Mouse (Mus musculus): Measurements from ENCODE around the gene Bbs4. TPM values are rescaled to one million over a fixed set of nuclear protein-coding genes. Genes with fewer than 3 reads are reported as not detected.
A peak's percentile ranks its signal among the peaks of the same experiment; 100 is the strongest.

Gene Bbs4
- total and polyA plus RNA-seq, 3 experiments: 2.6 to 4.5 (median 4.0) TPM

DNA sequence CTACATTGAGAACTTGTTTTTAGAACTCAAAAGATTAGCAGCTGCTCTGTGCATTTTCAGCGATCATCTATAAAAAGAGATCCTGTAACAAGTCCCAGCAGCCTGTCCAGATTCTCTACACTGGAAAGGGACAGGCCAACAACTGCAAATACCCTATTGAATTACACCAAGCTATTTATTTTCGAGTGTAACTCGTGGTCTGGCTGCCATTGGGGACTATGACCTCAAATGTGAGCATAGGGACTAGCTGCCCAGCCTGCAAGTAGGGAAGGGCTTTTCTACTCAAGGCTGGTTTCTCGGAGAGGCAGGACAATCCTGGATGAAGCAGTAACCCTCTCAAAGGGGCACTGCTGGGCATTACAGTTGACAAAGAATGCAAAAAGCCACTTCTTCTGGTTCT, 35.8 kb upstream of the Bbs4 start:
- Histone ChIP-seq H3K27me3 (replicated peaks) (no peaks in the 10 kb centered on the region), H3K36me3 (replicated peaks in 1 of 2; ENCODE audit: control insufficient read depth in 1 of 2, insufficient read depth in 1 of 2, low read length in 1 of 2) (peaks cover 17 to 41% of the 10 kb centered on the region in 2 experiments), H3K9ac (ENCODE audit: insufficient read depth, low read depth) (no peak overlapping the region), H3K4me1 (ENCODE audit: control insufficient read depth in 1 of 2, insufficient read depth in 2 of 2) (peaks cover 0 to 17% of the 10 kb centered on the region in 2 experiments; a peak in 2 of 4 replicates), H3K27ac (ENCODE audit: insufficient read depth, low read depth) (no peak overlapping the region), H3K79me2 (replicated peaks; ENCODE audit: control insufficient read depth, extremely low read depth, insufficient read depth, poor library complexity, severe bottlenecking) (no peaks in the 10 kb centered on the region), H3K4me3 (replicated peaks in 1 of 3; ENCODE audit: low read depth in 2 of 3, low read length in 2 of 3, poor library complexity in 1 of 3) (no peak overlapping the region), H3K9me3 (replicated peaks; ENCODE audit: low read length) (no peaks in the 10 kb centered on the region), H3K4me2 (ENCODE audit: insufficient read depth, low read depth, poor library complexity, severe bottlenecking) (no peak overlapping the region)
- no peak for DNase-seq (ENCODE audit: extremely low read depth)
- in situ Hi-C loops (cut with MboI; ENCODE audit: low pct_ligation_motif_present, low pct_unique_long_range_greater_than_20kb, low sequenced_read_pairs): no loop called here
- TF ChIP-seq MYC (IDR thresholded peaks at IDR 0.05; ENCODE audit: low read depth, low read length) (no peak), ZMIZ1 (IDR thresholded peaks at IDR 0.05; ENCODE audit: low read depth, low read length) (no peak), PAX5 (IDR thresholded peaks at IDR 0.05; ENCODE audit: low read length) (no peak), MAFK (IDR thresholded peaks at IDR 0.05; ENCODE audit: insufficient replicate concordance, low read length) (no peak), ETS1 (conservative IDR thresholded peaks at IDR 0.05; ENCODE audit: low read depth, low read length) (no peak), CHD1 (IDR thresholded peaks at IDR 0.05; ENCODE audit: low read depth, low read length) (no peak), JUND (conservative IDR thresholded peaks at IDR 0.05; ENCODE audit: low read depth, low read length) (no peak), TBP (conservative IDR thresholded peaks at IDR 0.05; ENCODE audit: low read depth, low read length) (no peak)
- dilution Hi-C loops (cut with MboI; ENCODE audit: extremely low pct_ligation_motif_present, extremely low pct_unique_long_range_greater_than_20kb, low sequenced_read_pairs): no loop called here

DNA sequence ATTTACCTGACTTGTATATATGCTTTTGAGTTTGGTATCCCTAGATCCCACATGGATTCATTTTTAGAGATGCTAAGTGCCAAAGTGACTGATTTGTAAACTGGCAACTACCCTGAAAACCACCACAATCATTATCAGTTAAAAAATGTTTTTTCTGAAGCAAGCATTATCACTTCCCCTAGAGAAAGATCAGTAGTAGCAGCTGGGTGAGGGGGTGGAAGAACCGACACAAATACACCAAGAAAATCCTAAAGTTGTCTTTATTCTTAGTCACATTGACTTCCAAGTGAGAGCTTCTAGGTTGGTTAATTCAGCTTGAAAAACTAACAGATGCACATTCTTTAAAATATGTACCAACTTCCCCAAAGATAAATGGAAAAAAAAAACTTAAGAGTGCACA, 35.0 kb upstream of the Bbs4 start:
- Histone ChIP-seq H3K4me3 (replicated peaks in 1 of 3; ENCODE audit: low read depth in 2 of 3, low read length in 2 of 3, poor library complexity in 1 of 3) (no peak overlapping the region), H3K36me3 (replicated peaks in 1 of 2; ENCODE audit: control insufficient read depth in 1 of 2, insufficient read depth in 1 of 2, low read length in 1 of 2) (peaks cover 14 to 34% of the 10 kb centered on the region in 2 experiments), H3K27ac (ENCODE audit: insufficient read depth, low read depth) (no peak overlapping the region), H3K9ac (ENCODE audit: insufficient read depth, low read depth) (no peak overlapping the region), H3K79me2 (replicated peaks; ENCODE audit: control insufficient read depth, extremely low read depth, insufficient read depth, poor library complexity, severe bottlenecking) (no peaks in the 10 kb centered on the region), H3K27me3 (replicated peaks) (no peaks in the 10 kb centered on the region), H3K4me1 (ENCODE audit: control insufficient read depth in 1 of 2, insufficient read depth in 2 of 2) (peaks cover 0 to 17% of the 10 kb centered on the region in 2 experiments; a peak in 2 of 4 replicates), H3K9me3 (replicated peaks; ENCODE audit: low read length) (no peaks in the 10 kb centered on the region), H3K4me2 (ENCODE audit: insufficient read depth, low read depth, poor library complexity, severe bottlenecking) (no peak overlapping the region)
- peak; percentile 22 for DNase-seq (ENCODE audit: extremely low read depth)
- TF ChIP-seq BHLHE40 (IDR thresholded peaks at IDR 0.05; ENCODE audit: low read depth, low read length) (no peak), HCFC1 (IDR thresholded peaks at IDR 0.05; ENCODE audit: low read depth, low read length) (no peak), RAD21 (IDR thresholded peaks at IDR 0.05; ENCODE audit: low read depth, low read length) (no peak), SMC3 (IDR thresholded peaks at IDR 0.05; ENCODE audit: low read depth, low read length) (no peak), E2F4 (IDR thresholded peaks at IDR 0.05; ENCODE audit: insufficient replicate concordance, low read depth, low read length) (no peak)
- in situ Hi-C loops (cut with MboI; ENCODE audit: low pct_ligation_motif_present, low pct_unique_long_range_greater_than_20kb, low sequenced_read_pairs): no loop called here
- dilution Hi-C loops (cut with MboI; ENCODE audit: extremely low pct_ligation_motif_present, extremely low pct_unique_long_range_greater_than_20kb, low sequenced_read_pairs): no loop called here

DNA sequence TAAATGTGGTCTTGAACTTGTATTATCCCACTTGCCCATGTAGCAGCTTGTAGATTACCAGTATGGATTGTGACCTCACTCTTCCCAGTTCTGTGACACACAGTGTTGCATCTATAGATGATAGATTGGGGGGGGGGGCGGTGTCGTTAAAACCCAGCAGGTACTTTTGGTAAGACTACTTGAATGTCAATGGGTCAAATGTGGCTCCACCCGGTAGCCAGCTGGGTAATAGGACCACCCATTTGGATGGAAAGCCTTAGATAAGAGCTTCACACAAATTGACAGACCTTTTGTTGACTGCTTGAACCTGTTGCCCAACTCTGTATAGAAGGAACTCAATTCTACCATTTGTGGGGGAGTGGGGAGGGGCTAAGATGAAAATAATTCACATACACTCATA, 34.2 kb upstream of the Bbs4 start:
- no peak overlapping the region for H3K27ac ChIP-seq (ENCODE audit: insufficient read depth, low read depth)
- peaks cover 7 to 26% of the 10 kb centered on the region in 2 experiments for H3K36me3 ChIP-seq (replicated peaks in 1 of 2; ENCODE audit: control insufficient read depth in 1 of 2, insufficient read depth in 1 of 2, low read length in 1 of 2)
- DNase-seq (ENCODE audit: extremely low read depth): no peak
- dilution Hi-C loops (cut with MboI; ENCODE audit: extremely low pct_ligation_motif_present, extremely low pct_unique_long_range_greater_than_20kb, low sequenced_read_pairs): no loop called here
- no peak overlapping the region for H3K9ac ChIP-seq (ENCODE audit: insufficient read depth, low read depth)
- no peaks in the 10 kb centered on the region for H3K79me2 ChIP-seq (replicated peaks; ENCODE audit: control insufficient read depth, extremely low read depth, insufficient read depth, poor library complexity, severe bottlenecking)
- H3K9me3 ChIP-seq (replicated peaks; ENCODE audit: low read length): no peaks in the 10 kb centered on the region
- no peak overlapping the region for H3K4me3 ChIP-seq (replicated peaks in 1 of 3; ENCODE audit: low read depth in 2 of 3, low read length in 2 of 3, poor library complexity in 1 of 3)
- TF ChIP-seq SMC3 (IDR thresholded peaks at IDR 0.05; ENCODE audit: low read depth, low read length) (no peak), ETS1 (conservative IDR thresholded peaks at IDR 0.05; ENCODE audit: low read depth, low read length) (no peak), POLR2AphosphoS2 (IDR thresholded peaks at IDR 0.05; ENCODE audit: low read depth, low read length) (no peak; the same call in 1 of the 2 replicates), USF2 (conservative IDR thresholded peaks at IDR 0.05; ENCODE audit: low read depth, low read length) (no peak), USF1 (IDR thresholded peaks at IDR 0.05; ENCODE audit: low read depth, low read length) (no peak), JUN (IDR thresholded peaks at IDR 0.05; ENCODE audit: insufficient read depth, low read depth, low read length) (no peak), SIN3A (IDR thresholded peaks at IDR 0.05; ENCODE audit: low read length) (no peak), ZMIZ1 (IDR thresholded peaks at IDR 0.05; ENCODE audit: low read depth, low read length) (no peak), MYC (IDR thresholded peaks at IDR 0.05; ENCODE audit: low read depth, low read length) (no peak), MAX (IDR thresholded peaks at IDR 0.05; ENCODE audit: low read length) (no peak), ELF1 (IDR thresholded peaks at IDR 0.05; ENCODE audit: low read depth, low read length) (no peak), RAD21 (IDR thresholded peaks at IDR 0.05; ENCODE audit: low read depth, low read length) (no peak), ZKSCAN1 (IDR thresholded peaks at IDR 0.05; ENCODE audit: borderline replicate concordance, low read depth, low read length) (no peak), EP300 (IDR thresholded peaks at IDR 0.05; ENCODE audit: low read length) (no peak), NRF1 (IDR thresholded peaks at IDR 0.05; ENCODE audit: low read depth, low read length) (no peak), TBP (conservative IDR thresholded peaks at IDR 0.05; ENCODE audit: low read depth, low read length) (no peak), CHD2 (IDR thresholded peaks at IDR 0.05; ENCODE audit: low read length) (no peak), GABPA (IDR thresholded peaks at IDR 0.05; ENCODE audit: insufficient replicate concordance, low read depth, low read length) (no peak), MEF2A (IDR thresholded peaks at IDR 0.05; ENCODE audit: borderline replicate concordance, low read depth, low read length) (no peak)
- H3K4me1 ChIP-seq (ENCODE audit: control insufficient read depth in 1 of 2, insufficient read depth in 2 of 2): peaks cover 0 to 17% of the 10 kb centered on the region in 2 experiments; a peak in 2 of 4 replicates
- H3K27me3 ChIP-seq (replicated peaks): no peaks in the 10 kb centered on the region
- no peak overlapping the region for H3K4me2 ChIP-seq (ENCODE audit: insufficient read depth, low read depth, poor library complexity, severe bottlenecking)
- in situ Hi-C loops (cut with MboI; ENCODE audit: low pct_ligation_motif_present, low pct_unique_long_range_greater_than_20kb, low sequenced_read_pairs): no loop called here

Data from CH12.LX (cell line).